Mouse (Mus musculus): ENCODE measurements at regions not wholly inside any gene's neighbourhood (a gene's known extent, or its start where the extent isn't known, plus 50 kb on each side); places are given as distances from the start of the nearest gene placed in this dataset.

DNA sequence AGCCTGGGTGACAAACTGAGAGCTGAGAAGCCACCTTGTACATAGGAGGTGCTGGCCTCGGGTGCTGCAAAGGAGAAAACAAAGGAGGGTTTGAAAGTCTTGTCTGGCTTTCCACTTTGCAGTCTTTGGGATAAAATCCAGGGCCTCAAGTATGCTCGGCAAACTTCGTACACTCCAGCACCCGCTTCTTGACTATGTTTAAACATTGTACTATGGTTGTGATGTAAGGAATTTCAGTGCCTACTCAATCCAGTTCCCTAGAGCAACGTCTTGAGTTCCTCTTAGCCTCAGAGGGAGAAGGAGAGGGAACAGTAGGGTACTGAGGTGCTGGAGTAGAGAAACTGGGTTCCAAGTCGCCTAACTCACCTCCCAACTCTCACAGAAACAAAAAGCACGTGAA lies 77.4 kb upstream of the Adgrl2 start:
- TF ChIP-seq GATA1 (IDR thresholded peaks at IDR 0.05; ENCODE audit: borderline replicate concordance, low read length) (no peak), FLI1 (IDR thresholded peaks at IDR 0.05; ENCODE audit: low read length) (no peak)

Measured in megakaryocyte, embryonic 14.5 days (primary cell).